Mouse (Mus musculus) liver, postnatal 0 days (tissue): Measurements from ENCODE around the gene Trim10.

Experiments used
- CTCF ChIP-seq: sonication (generic); IDR thresholded peaks from 2 replicates; pipeline ENCODE4 v1.5.1; 2016; ENCODE audit warnings: antibody characterized with exemption, low read depth
- EP300 ChIP-seq: IDR thresholded peaks from 2 replicates; pipeline ENCODE4 v1.6.1; 2016; ENCODE audit warnings: antibody characterized with exemption, low read depth, mild to moderate bottlenecking

- TF ChIP-seq CTCF, result no peak
- no peak for TF ChIP-seq EP300
Measured at GRCm38 (mm10) chr17:36920239-36920638, 50.9 kb downstream of the Trim10 start.
